Mouse (Mus musculus): ENCODE data around the gene Rint1. TPM values are rescaled to one million over a fixed set of nuclear protein-coding genes. Genes with fewer than 3 reads are reported as not detected.

The Rint1 gene
- total RNA-seq (2021) = 10 to 100 TPM; 21.8 to 22.7 TPM

GRCm38 (mm10) chr5:23787536-23788389 is at the start of gene Rint1:
Gene Rint1, plus strand, starts transcription at chr5:23787711.
- peak; percentile 90 to 94 for DNase-seq

GRCm38 (mm10) chr5:23743261-23743660 is 44.2 kb upstream of the Rint1 start:
- no peak for DNase-seq

- DNase-seq = no peak
Measured at GRCm38 (mm10) chr5:23749882-23750281, 37.6 kb upstream of the Rint1 start.

- no peak for DNase-seq
Measured at GRCm38 (mm10) chr5:23755591-23755990, 31.9 kb upstream of the Rint1 start.

- no peak for DNase-seq
Measured at GRCm38 (mm10) chr5:23756368-23756767, 31.1 kb upstream of the Rint1 start.

- peak; percentile 13 to 19 for DNase-seq
Measured at GRCm38 (mm10) chr5:23758633-23759032, 28.9 kb upstream of the Rint1 start.

- DNase-seq = no peak
Measured at GRCm38 (mm10) chr5:23762531-23762930, 25.0 kb upstream of the Rint1 start.

- no peak for DNase-seq
Measured at GRCm38 (mm10) chr5:23764557-23764956, 23.0 kb upstream of the Rint1 start.

- no peak for DNase-seq
Measured at GRCm38 (mm10) chr5:23771105-23771504, 16.4 kb upstream of the Rint1 start.

GRCm38 (mm10) chr5:23774186-23774585 is 13.3 kb upstream of the Rint1 start:
- no peak for DNase-seq

- no peak for DNase-seq
Measured at GRCm38 (mm10) chr5:23780516-23780915, 7.0 kb upstream of the Rint1 start.

GRCm38 (mm10) chr5:23781172-23781571 is 6.3 kb upstream of the Rint1 start:
- DNase-seq = no peak

- no peak for DNase-seq
Measured at GRCm38 (mm10) chr5:23782051-23782810, 5.3 kb upstream of the Rint1 start.

GRCm38 (mm10) chr5:23782931-23783877 is 4.3 kb upstream of the Rint1 start, which contains the start of gene Pus7:
Gene Pus7, minus strand, starts transcription at chr5:23783711.
- peak; percentile 81 to 83 for DNase-seq

- no peak for DNase-seq
Measured at GRCm38 (mm10) chr5:23788390-23788830, 899 bp downstream of the Rint1 start.

GRCm38 (mm10) chr5:23789078-23789612 is 1.6 kb downstream of the Rint1 start:
- no peak for DNase-seq

- DNase-seq = no peak
Measured at GRCm38 (mm10) chr5:23792726-23793125, 5.2 kb downstream of the Rint1 start.

GRCm38 (mm10) chr5:23814841-23815240 is 27.3 kb downstream of the Rint1 start:
- DNase-seq = no peak

GRCm38 (mm10) chr5:23816681-23817080 is 29.2 kb downstream of the Rint1 start:
- DNase-seq = peak in 1 of 2 experiments; percentile 11

GRCm38 (mm10) chr5:23822306-23822705 is 34.8 kb downstream of the Rint1 start:
- no peak for DNase-seq

- DNase-seq = no peak
Measured at GRCm38 (mm10) chr5:23824171-23824733, 36.7 kb downstream of the Rint1 start.

Measured in layer of hippocampus, postnatal 36 days (tissue).